Mouse (Mus musculus) kidney, adult 2 months (tissue): ENCODE measurements around the gene Lamc1.

Experiments used
- CTCF ChIP-seq: fragments of 200-500 bp; conservative IDR thresholded peaks from 2 replicates; pipeline ENCODE4 v1.5.1; 2011; ENCODE audit warnings: low read depth, mild to moderate bottlenecking, control low read depth, low read length, moderate library complexity, mixed read lengths; ENCODE audit not compliant: insufficient read depth, insufficient read length
- POLR2A ChIP-seq: fragments of 200-500 bp; IDR thresholded peaks from one replicate; pipeline ENCODE4 v1.6.1; 2011; ENCODE audit warnings: low read depth, low read length, control low read depth

- TF ChIP-seq CTCF (no peak), POLR2A (no peak)
Measured at GRCm38 (mm10) chr1:153265579-153265978, 67.0 kb downstream of the Lamc1 start.
